Mouse (Mus musculus): ENCODE measurements at regions not wholly inside any gene's neighbourhood (a gene's known extent, or its start where the extent isn't known, plus 50 kb on each side); places are given as distances from the start of the nearest gene placed in this dataset.

DNA sequence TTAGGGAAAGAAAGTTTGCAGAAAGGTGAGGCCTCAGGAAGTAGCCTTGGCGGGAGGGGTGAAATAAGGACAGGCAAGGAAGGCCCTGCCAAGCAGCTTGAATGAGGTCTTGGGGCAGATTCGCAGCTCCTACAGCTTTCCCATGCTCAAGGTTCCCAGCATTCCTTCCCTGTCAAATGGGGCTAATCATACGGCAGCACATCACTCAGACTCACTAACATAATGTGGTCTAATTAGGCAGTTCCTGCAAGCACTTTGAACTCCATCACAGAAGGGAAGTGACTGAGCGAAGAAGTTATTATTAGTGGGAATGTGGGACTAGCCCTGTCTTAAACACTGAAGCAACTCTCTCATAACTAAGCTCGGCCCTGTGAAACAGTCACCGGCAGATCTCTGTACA, 87.1 kb upstream of the Gm10260 start:
- 92% methylated on average over 6 of the region's 6 CpGs for WGBS
- Histone ChIP-seq H3K4me1 (replicated peaks) (no peaks in the 10 kb centered on the region), H3K27me3 (no peaks in the 10 kb centered on the region), H3K4me2 (no peak overlapping the region), H3K36me3 (no peaks in the 10 kb centered on the region), H3K27ac (no peak overlapping the region), H3K9me3 (no peaks in the 10 kb centered on the region), H3K4me3 (no peak overlapping the region), H3K9ac (no peak overlapping the region)
- ATAC-seq (ENCODE audit: low FRiP score): no peak

DNA sequence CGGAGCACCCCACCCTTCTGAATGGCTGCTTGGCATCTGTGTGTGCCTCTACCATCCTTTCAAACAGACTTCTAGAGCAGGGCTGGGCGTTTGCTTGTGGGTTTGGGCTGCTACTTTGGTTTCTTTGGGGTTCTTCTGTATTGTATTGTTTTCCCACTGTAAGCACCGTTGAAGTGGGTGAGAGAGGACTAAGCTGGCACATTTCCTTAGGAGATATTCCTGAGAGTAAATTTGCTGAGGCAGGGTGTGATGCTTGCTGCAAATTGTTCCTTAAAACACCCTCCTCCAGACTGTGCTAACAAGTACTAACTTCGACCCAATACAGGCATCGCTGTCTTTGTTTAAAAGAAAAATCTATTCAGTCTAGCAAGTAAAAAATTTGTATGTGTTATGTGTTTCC, 84.7 kb upstream of the Gm10260 start:
- H3K4me2 ChIP-seq: no peak overlapping the region
- ATAC-seq (ENCODE audit: low FRiP score): no peak
- no peaks in the 10 kb centered on the region for H3K9me3 ChIP-seq
- no peaks in the 10 kb centered on the region for H3K27me3 ChIP-seq
- H3K9ac ChIP-seq: no peak overlapping the region
- no peaks in the 10 kb centered on the region for H3K36me3 ChIP-seq
- H3K27ac ChIP-seq: no peak overlapping the region
- no peak overlapping the region for H3K4me3 ChIP-seq
- WGBS: 87% methylated on average over 5 of the region's 5 CpGs
- H3K4me1 ChIP-seq (replicated peaks): no peaks in the 10 kb centered on the region

DNA sequence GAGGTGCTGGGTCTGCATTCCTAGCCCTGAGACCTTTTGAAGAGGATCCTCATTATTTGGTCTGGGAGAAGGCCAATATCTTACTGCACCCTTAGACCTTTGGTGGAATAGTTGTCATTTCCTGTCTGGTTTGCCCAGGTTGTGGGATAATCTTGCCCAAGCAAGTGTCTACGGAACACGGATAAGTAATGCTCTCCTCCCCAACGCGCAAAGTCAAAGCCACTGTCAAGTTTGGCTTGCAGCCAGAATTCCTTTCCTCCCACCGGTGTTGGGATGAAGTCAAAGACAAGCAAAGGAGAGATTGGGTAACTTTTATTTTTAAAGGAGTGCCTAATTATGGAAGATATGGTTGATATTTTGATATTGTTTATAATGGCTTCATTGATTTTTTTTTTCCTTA, 82.4 kb upstream of the Gm10260 start:
- no peaks in the 10 kb centered on the region for H3K27me3 ChIP-seq
- H3K27ac ChIP-seq: no peak overlapping the region
- no peaks in the 10 kb centered on the region for H3K36me3 ChIP-seq
- H3K4me1 ChIP-seq (replicated peaks): no peaks in the 10 kb centered on the region
- no peak overlapping the region for H3K4me3 ChIP-seq
- 67% methylated on average over 5 of the region's 5 CpGs for WGBS
- H3K9ac ChIP-seq: no peak overlapping the region
- H3K4me2 ChIP-seq: no peak overlapping the region
- H3K9me3 ChIP-seq: no peaks in the 10 kb centered on the region
- ATAC-seq (ENCODE audit: low FRiP score): no peak

DNA sequence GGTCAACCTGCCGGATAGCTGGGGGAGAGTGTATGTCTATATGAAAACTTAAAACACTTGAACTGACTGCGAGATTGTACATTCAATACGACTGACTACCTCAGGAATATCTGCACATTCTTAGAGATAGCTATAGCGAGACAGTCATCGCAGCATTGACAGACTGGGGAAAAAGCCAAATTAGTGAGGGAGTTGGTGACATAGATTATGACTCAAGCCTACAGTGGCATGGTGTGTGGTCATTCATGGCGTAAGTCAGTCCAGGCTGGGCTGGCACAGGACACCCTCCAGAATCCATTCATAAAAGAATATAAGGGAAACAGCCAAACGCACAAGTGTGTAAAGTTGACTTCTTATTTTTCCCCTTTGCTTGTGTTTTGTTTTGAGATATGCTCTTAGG, 81.1 kb upstream of the Gm10260 start:
- Histone ChIP-seq H3K27ac (no peak overlapping the region), H3K4me3 (no peak overlapping the region), H3K4me1 (replicated peaks) (no peaks in the 10 kb centered on the region), H3K4me2 (no peak overlapping the region), H3K9ac (no peak overlapping the region), H3K9me3 (no peaks in the 10 kb centered on the region), H3K36me3 (no peaks in the 10 kb centered on the region), H3K27me3 (no peaks in the 10 kb centered on the region)
- 94% methylated on average over 7 of the region's 7 CpGs for WGBS
- ATAC-seq (ENCODE audit: low FRiP score): no peak

DNA sequence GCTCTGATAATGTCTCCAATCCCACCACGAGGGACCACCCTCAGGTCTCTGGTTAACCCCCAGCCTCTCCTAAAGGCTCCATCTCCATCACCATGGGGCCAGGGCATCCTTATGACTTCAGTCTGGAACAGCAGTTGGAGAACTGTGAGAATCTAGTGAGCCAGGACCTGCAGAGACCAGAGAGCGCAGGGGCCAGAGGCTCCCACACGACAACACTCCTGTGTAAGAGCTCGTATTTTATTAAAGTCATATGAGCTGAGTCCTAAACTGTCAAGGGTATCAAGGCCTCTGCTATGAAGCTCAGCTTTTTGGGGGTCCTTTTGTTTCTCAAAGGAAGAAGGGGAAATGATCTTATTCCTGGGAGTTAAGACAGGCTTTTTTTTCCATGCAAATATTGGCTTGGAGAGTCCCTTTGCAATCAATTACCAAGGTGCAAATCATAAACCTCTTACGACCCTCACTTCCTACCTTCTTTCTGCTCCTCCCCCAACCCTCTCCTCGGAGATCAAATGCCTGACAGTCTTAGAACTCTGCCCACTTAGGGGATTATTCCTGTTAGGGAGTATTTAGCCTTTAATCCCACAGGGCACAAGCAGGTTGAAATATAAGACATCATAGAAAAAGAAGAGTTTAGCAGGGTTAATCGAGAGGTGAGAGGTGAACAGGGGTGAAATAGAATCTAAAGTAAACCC, 79.3 kb upstream of the Gm10260 start:
- no peaks in the 10 kb centered on the region for H3K9me3 ChIP-seq
- no peaks in the 10 kb centered on the region for H3K36me3 ChIP-seq
- no peak overlapping the region for H3K4me2 ChIP-seq
- ATAC-seq (ENCODE audit: low FRiP score): no peak
- H3K9ac ChIP-seq: no peak overlapping the region
- H3K27me3 ChIP-seq: no peaks in the 10 kb centered on the region
- WGBS: 64% methylated on average over 7 of the region's 7 CpGs
- H3K27ac ChIP-seq: no peak overlapping the region
- H3K4me1 ChIP-seq (replicated peaks): no peaks in the 10 kb centered on the region
- H3K4me3 ChIP-seq: no peak overlapping the region

DNA sequence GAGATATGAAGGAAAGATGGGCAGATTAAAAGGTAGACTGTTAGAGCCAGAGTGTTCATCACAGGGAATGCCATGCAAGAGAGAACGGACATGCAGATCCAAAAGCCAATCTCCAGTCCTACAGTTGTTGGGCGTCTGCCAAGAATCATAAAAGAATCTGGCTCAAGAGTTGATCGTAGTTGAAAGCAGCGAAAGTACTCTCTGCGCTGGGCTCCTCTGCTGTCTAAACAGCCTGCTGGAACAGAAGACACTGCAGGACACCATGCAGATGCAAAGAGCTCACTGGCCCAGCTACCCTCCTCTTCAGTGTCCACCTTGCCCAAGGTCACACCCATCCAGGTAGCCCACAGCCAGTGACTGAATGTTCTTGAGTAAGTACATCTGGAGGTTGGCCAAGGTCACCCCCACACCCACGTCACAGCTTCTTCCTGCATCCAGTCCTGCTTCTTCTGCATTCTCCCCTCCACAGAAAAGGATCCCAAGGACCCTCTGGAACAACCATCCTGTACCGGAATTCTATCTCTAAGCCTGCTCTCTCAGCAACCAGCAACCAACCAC, 77.1 kb upstream of the Gm10260 start:
- H3K4me2 ChIP-seq: no peak overlapping the region
- no peak for ATAC-seq (ENCODE audit: low FRiP score)
- H3K4me1 ChIP-seq (replicated peaks): no peaks in the 10 kb centered on the region
- no peaks in the 10 kb centered on the region for H3K36me3 ChIP-seq
- no peak overlapping the region for H3K4me3 ChIP-seq
- H3K9ac ChIP-seq: no peak overlapping the region
- no peaks in the 10 kb centered on the region for H3K27me3 ChIP-seq
- WGBS: 60% methylated on average over 7 of the region's 7 CpGs
- H3K27ac ChIP-seq: no peak overlapping the region
- H3K9me3 ChIP-seq: no peaks in the 10 kb centered on the region

DNA sequence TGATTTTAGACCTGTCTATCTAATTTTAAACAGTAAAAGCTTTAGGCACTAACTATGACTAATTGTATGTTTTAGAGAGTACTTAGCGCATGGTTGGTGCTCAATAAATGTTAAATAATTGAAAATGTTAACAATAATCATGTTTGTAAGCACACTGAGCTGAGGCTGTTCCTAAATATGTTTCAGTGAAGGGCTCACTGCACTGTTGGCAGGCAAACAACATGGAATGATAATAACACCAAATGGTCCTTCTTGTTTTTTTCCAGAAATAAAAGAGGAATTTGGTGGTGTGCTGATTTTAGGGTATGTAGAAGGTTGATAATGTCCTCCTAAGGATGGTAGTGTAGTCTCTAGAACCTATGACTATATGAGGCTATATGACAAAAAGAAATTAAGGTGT, 72.0 kb upstream of the Gm10260 start:
- no peak overlapping the region for H3K4me2 ChIP-seq
- no peaks in the 10 kb centered on the region for H3K9me3 ChIP-seq
- no peak overlapping the region for H3K4me3 ChIP-seq
- 95% methylated on average over 1 of the region's 1 CpGs for WGBS
- H3K27me3 ChIP-seq: no peaks in the 10 kb centered on the region
- H3K27ac ChIP-seq: no peak overlapping the region
- no peak overlapping the region for H3K9ac ChIP-seq
- ATAC-seq (ENCODE audit: low FRiP score): no peak
- H3K36me3 ChIP-seq: no peaks in the 10 kb centered on the region
- no peaks in the 10 kb centered on the region; the same call in 1 of the 2 replicates for H3K4me1 ChIP-seq (replicated peaks)

DNA sequence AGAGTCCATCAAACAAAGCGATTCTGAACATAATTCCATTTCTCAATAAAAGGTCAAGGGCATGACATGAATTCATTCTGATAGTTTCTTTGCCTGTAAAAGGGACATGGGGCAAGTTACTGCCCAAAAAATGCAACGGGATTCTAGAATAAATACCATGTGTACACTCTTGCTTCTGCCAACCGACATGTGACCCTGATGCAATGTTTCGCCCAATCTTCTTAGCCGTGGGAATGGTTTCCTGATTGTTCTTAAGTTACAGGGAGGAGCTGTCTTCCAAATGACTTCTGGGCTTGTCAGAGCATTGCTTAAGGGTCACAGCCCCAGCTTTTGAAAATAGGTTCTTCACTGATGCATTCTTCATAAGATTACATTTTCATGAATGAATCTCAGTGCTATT, 71.4 kb upstream of the Gm10260 start:
- no peaks in the 10 kb centered on the region for H3K27me3 ChIP-seq
- H3K4me1 ChIP-seq (replicated peaks): no peaks in the 10 kb centered on the region; the same call in 1 of the 2 replicates
- H3K9ac ChIP-seq: no peak overlapping the region
- no peaks in the 10 kb centered on the region for H3K36me3 ChIP-seq
- H3K27ac ChIP-seq: no peak overlapping the region
- no peak overlapping the region for H3K4me2 ChIP-seq
- 79% methylated on average over 5 of the region's 5 CpGs for WGBS
- H3K9me3 ChIP-seq: no peaks in the 10 kb centered on the region
- ATAC-seq (ENCODE audit: low FRiP score): no peak
- H3K4me3 ChIP-seq: no peak overlapping the region

DNA sequence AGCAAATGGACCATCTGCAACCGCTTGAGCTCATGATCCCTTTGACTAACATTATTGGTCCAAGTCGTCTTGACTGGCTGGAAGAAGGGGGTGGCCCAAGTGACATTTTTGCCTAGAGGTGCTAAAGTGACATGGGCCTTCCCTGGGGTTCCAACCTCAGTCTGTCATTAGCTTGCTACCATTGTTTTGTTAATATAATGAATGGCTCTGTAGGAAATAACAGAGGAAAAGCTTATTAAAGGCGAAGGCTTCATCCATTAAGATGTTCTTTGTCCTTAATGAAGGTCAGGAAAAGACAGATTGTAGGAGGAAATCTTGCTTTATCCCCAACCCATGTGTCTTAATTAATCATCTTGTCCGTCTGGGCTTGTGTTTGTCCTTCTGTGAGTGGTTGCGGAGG, 69.1 kb upstream of the Gm10260 start:
- ATAC-seq (ENCODE audit: low FRiP score): no peak
- H3K36me3 ChIP-seq: no peaks in the 10 kb centered on the region
- 33% methylated on average over 5 of the region's 5 CpGs for WGBS

DNA sequence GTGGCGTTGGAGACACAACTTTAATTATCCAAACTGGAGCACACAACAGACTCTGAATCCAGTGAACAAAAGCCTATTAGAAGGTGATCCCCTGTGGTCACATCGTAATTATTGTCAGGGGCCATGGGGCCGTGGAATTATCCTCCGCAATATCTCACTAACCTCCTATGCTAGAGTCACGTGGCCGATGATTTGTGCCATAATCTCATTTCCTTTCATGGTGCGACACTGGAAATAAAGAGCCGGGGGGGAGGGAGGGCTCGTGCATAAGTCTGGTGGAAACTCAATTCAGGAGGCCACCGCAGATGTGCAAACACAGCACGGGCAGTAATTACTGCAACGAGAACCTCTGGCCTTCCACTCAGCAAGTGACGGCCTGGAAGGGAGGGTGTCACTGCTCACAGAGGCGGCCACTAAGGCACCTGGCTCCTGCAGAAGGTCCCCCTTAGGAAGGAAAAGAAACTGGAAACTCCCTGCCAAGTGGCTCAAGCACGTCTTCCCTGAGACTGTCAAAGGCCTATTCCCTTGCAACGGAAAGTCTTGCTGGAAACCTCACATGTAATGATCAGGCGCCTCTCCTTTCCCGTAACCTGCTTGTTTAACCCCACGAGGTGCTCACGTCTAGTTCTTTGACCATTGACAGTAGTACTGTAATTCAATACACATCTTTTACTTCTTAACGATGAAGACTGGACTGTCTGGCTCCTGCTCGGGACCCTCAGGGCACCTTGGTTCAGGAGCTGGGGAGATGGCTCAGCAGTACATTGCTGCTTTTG, 65.6 kb upstream of the Gm10260 start:
- 27% methylated on average over 22 of the region's 22 CpGs for WGBS
- H3K4me2 ChIP-seq: peak overlapping the region; percentile 30; the same call in 1 of the 2 replicates
- no peaks in the 10 kb centered on the region for H3K9me3 ChIP-seq
- ATAC-seq (ENCODE audit: low FRiP score): peak; percentile 57
- H3K4me1 ChIP-seq (replicated peaks): peaks cover 42% of the 10 kb centered on the region
- H3K27me3 ChIP-seq: no peaks in the 10 kb centered on the region
- no peak overlapping the region for H3K9ac ChIP-seq
- peak overlapping the region; percentile 84 for H3K27ac ChIP-seq
- H3K4me3 ChIP-seq: no peak overlapping the region
- H3K36me3 ChIP-seq: no peaks in the 10 kb centered on the region

More for the DNA sequence above, 69.1 kb upstream of the Gm10260 start:
- Histone ChIP-seq H3K9ac (no peak overlapping the region), H3K4me3 (no peak overlapping the region), H3K27me3 (no peaks in the 10 kb centered on the region), H3K27ac (no peak overlapping the region), H3K4me2 (no peak overlapping the region), H3K9me3 (no peaks in the 10 kb centered on the region), H3K4me1 (replicated peaks) (peaks cover 19% of the 10 kb centered on the region)

DNA sequence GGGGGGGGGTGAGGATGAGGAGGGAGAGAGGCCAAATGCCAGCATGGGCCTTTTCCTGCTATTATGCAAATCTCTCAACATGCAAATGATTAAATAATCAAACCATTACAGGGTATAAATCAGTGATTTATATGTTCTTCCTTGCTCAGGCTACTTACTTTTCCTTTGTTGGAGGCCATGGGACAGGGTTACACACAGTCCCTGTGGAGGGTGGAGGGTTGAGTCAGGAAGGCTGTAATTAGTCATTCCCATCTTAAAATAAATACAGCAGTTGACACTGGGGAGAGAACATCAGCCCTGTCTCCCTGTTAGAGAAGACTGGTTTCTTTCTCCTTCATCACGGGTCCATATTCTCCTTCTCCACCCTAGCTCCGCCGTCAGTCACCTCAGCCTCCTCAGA, 64.9 kb upstream of the Gm10260 start:
- Histone ChIP-seq H3K27me3 (no peaks in the 10 kb centered on the region), H3K4me1 (replicated peaks) (peaks cover 42% of the 10 kb centered on the region), H3K9me3 (no peaks in the 10 kb centered on the region), H3K27ac (peak overlapping the region; percentile 84), H3K9ac (no peak overlapping the region), H3K36me3 (no peaks in the 10 kb centered on the region), H3K4me3 (no peak overlapping the region), H3K4me2 (peak overlapping the region; percentile 30; the same call in 1 of the 2 replicates)
- 35% methylated on average over 3 of the region's 3 CpGs for WGBS
- peak; percentile 41 for ATAC-seq (ENCODE audit: low FRiP score)

DNA sequence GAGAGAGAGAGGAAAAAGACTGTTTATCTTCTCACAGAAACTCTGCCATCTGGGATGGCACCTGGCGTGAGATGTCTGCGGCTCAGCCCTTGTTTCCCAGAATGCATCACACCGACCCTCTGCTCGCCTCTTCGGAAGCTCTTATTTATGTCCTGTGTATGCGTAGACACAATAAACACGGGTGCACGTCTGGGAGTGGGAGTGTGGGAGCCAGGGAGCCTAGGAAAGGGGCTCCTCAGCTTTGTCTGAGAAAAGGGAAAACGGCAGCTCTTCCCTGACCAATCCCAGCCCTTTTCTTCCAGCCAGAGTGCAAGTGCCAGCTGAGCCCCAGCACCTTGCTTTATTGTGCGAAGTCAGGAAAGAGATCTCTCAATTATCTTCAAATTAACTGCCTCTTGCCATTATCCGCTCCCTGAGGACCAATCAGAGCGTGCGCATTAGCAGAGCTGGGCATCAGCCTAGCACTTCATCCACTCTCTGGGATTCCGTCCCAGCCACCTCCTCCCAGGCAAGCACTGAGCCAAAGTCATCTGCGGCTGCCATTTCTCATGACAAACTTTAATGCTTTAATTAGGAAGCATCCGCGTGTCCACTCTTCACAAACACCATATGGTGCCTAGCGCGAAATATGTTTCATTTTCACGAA, 63.8 kb upstream of the Gm10260 start:
- H3K9me3 ChIP-seq: no peaks in the 10 kb centered on the region
- peak; percentile 86 for ATAC-seq (ENCODE audit: low FRiP score)
- H3K27me3 ChIP-seq: no peaks in the 10 kb centered on the region
- peak overlapping the region; percentile 24 for H3K4me3 ChIP-seq
- peak overlapping the region; percentile 84 for H3K27ac ChIP-seq
- 21% methylated on average over 20 of the region's 20 CpGs for WGBS
- peak overlapping the region; percentile 48 for H3K4me2 ChIP-seq
- no peaks in the 10 kb centered on the region for H3K36me3 ChIP-seq
- H3K9ac ChIP-seq: peak overlapping the region; percentile 31
- H3K4me1 ChIP-seq (replicated peaks): peaks cover 42% of the 10 kb centered on the region
